Mouse (Mus musculus) 3134 (cell line): ENCODE results near the gene H2-M2.
"Not testable (repeated sequence)": the region's sequence is repeated elsewhere in the genome, so short reads cannot be mapped to it uniquely, and the experiment has no call there.

ENCODE experiments used
- DNase-seq: peaks from one replicate; pipeline ENCODE4 v3.0.0-alpha.2; 2011; ENCODE audit warnings: low spot score; ENCODE audit not compliant: insufficient read length; ENCODE audit errors: extremely low read depth

The H2-M2 gene

GRCm38 (mm10) chr17:37483452-37483851 lies at the start of gene H2-M2:
TSS of gene H2-M2 (minus strand) at chr17:37483552.
- no peak for DNase-seq

DNA sequence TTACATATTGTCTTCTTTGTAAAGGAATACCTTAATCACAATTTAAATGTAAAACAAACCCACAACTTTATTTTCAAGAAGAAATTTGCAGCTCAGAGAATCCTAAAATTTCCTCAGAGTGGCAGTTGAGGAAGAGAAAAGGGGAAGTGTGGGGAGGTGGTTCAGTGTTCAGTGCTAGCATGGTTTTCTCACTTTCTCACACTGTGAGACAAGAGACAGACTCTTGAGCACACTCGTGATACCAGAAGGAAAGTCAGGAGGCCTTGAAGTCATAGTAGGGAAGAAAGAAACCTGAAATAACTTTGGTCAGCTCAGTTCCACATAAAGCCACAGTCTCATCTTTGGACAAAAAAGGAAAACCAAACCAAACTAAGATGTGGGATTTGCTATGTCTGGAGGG lies 42.1 kb upstream of the H2-M2 start:
- not testable (repeated sequence) for DNase-seq

DNA sequence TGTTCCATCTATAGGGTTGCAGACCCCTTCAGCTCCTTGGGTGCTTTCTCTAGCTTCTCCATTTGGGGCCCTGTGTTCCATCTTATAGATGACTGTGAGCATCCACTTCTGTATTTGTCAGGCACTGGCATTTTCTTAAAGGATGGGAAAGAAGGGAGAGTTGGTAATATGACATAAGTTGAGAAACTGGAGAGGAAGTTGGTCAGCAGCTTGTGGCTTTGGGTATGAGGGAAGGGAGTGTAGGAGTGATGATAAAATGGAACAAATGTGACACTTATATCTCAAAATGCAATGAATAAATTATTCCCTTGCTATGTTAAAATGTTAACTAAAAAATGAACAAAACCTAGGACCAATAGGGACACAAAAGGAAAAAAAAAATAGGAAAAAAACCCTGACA lies 41.3 kb upstream of the H2-M2 start:
- not testable (repeated sequence) for DNase-seq

GRCm38 (mm10) chr17:37507730-37508129 lies 24.4 kb upstream of the H2-M2 start, which contains the start of gene Olfr111:
TSS of gene Olfr111 (plus strand) at chr17:37508030.
- no peak for DNase-seq

GRCm38 (mm10) chr17:37491930-37492518 lies 8.7 kb upstream of the H2-M2 start, which contains the start of gene Olfr110:
TSS of gene Olfr110 (plus strand) at chr17:37492468.
- DNase-seq: no peak

GRCm38 (mm10) chr17:37458616-37459015 lies 24.7 kb downstream of the H2-M2 start, which contains the start of gene Olfr109:
TSS of gene Olfr109 (plus strand) at chr17:37458916.
- no peak for DNase-seq

DNA sequence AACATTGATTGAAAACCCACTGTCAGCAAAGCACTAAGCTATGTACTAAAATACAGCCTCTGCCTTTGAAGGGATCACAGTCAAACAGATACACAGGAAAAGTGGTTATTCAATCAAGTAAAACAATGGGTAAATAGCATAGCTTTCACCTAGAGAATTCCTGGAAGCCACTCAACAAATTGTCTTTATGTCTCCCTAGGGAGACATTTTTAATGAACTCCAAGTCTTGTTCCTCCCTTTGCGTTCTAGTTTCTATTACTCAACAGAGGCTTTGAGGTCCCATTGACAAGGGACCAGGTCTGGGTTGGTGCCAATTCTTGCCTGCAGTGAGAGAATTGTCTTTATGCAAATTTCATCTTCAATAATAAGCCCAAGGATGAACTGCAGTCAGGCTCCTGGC lies 38.2 kb downstream of the H2-M2 start, which contains the start of gene Olfr108:
Gene Olfr108 (plus strand): TSS at position 301 of the 400 bp plus-strand sequence.
- DNase-seq: no peak
